Mouse (Mus musculus) Muller cell, postnatal 12 days (primary cell): Measurements from ENCODE around the gene Rap1gap2.

Experiments used
- DNase-seq: peaks from one replicate; pipeline ENCODE4 v3.0.0-alpha.2; 2015; ENCODE audit errors: inconsistent ontology term

Rap1gap2 gene

GRCm38 (mm10) chr11:74412462-74412861 lies 198.3 kb downstream of the Rap1gap2 start:
- DNase-seq, result no peak

GRCm38 (mm10) chr11:74411943-74412342 lies 198.8 kb downstream of the Rap1gap2 start:
- no peak for DNase-seq

- DNase-seq, result peak; percentile 87
Measured at GRCm38 (mm10) chr11:74409757-74410174, 200.9 kb downstream of the Rap1gap2 start.

- no peak for DNase-seq
Measured at GRCm38 (mm10) chr11:74409447-74409754, 201.3 kb downstream of the Rap1gap2 start.

- peak; percentile 98 for DNase-seq
Measured at GRCm38 (mm10) chr11:74408587-74409446, 201.9 kb downstream of the Rap1gap2 start.

GRCm38 (mm10) chr11:74405201-74405600 lies 205.5 kb downstream of the Rap1gap2 start:
- no peak for DNase-seq

GRCm38 (mm10) chr11:74404216-74404615 lies 206.5 kb downstream of the Rap1gap2 start:
- peak; percentile 26 for DNase-seq

GRCm38 (mm10) chr11:74402126-74402525 lies 208.6 kb downstream of the Rap1gap2 start:
- DNase-seq, result peak; percentile 12

GRCm38 (mm10) chr11:74395583-74395982 lies 215.1 kb downstream of the Rap1gap2 start:
- no peak for DNase-seq

- DNase-seq, result peak; percentile 14
Measured at GRCm38 (mm10) chr11:74393489-74393888, 217.2 kb downstream of the Rap1gap2 start.

- DNase-seq, result no peak
Measured at GRCm38 (mm10) chr11:74392903-74393302, 217.8 kb downstream of the Rap1gap2 start.

GRCm38 (mm10) chr11:74391899-74392298 lies 218.8 kb downstream of the Rap1gap2 start:
- no peak for DNase-seq

GRCm38 (mm10) chr11:74387203-74387602 lies 223.5 kb downstream of the Rap1gap2 start:
- no peak for DNase-seq

- no peak for DNase-seq
Measured at GRCm38 (mm10) chr11:74385674-74386073, 225.0 kb downstream of the Rap1gap2 start.

GRCm38 (mm10) chr11:74379166-74379873 lies 231.4 kb downstream of the Rap1gap2 start:
- no peak for DNase-seq

- peak; percentile 52 for DNase-seq
Measured at GRCm38 (mm10) chr11:74376847-74377246, 233.9 kb downstream of the Rap1gap2 start.

GRCm38 (mm10) chr11:74371393-74372100 lies 239.2 kb downstream of the Rap1gap2 start:
- peak; percentile 45 for DNase-seq

GRCm38 (mm10) chr11:74361769-74362168 lies 248.9 kb downstream of the Rap1gap2 start, which contains the start of gene Olfr412:
TSS of gene Olfr412 (plus strand) at chr11:74362069.
- DNase-seq, result no peak

GRCm38 (mm10) chr11:74352550-74352949 lies 258.2 kb downstream of the Rap1gap2 start, which contains the start of gene Olfr411:
TSS of gene Olfr411 (minus strand) at chr11:74352650.
- DNase-seq, result no peak

GRCm38 (mm10) chr11:74337931-74338330 lies 272.8 kb downstream of the Rap1gap2 start, which contains the start of gene Olfr410:
TSS of gene Olfr410 (minus strand) at chr11:74338031.
- DNase-seq, result no peak
